Mouse (Mus musculus) cerebellum, postnatal 4 days (tissue): ENCODE data around the gene Trub1.

Experiments
- DNase-seq, 2 experiments: peaks; one replicate each; pipeline ENCODE4 v3.0.0; 2022; ENCODE audit warnings: low spot score in 2 of 2, mixed read lengths in 1 of 2

Trub1 gene

GRCm38 (mm10) chr19:57452492-57453217 is at the start of gene Trub1:
Trub1 (plus strand) TSS chr19:57452912.
- peak; percentile 62 to 74 for DNase-seq

DNA sequence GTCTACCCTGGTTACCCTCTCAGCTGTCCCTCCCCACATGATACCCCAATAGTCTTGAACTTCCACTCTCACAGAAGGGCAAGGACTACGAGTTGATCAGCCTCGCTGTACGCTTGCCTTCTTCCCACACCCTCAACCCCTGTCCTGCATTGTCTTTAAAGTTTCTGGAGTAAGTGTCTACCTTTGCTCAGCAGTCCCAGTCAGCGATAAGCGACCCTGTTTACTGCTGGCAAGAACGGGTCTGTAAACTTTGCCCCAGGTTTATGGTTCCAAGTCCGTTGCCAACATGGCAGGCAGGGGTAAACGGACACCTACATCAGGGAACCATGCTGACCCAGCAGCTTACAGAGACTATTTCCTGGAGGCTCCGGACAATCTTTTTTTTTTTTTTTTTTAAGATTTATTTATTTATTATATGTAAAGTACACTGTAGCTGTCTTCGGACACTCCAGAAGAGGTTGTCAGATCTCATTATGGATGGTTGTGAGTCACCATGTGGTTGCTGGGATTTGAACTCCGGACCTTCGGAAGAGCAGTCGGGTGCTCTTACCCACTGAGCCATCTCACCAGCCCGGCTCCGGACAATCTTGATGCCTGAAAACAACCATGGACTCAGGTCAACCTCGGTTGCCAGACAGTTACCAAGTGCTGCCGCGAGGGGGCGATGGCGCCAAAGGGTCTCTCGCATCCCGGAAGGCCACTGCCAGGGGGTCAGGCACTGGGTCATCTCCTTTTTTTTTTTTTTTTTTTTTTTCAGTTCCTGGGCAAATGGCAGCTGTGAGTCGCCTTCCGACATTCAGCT is 48.8 kb upstream of the Trub1 start:
- peak; percentile 80 to 86 for DNase-seq

DNA sequence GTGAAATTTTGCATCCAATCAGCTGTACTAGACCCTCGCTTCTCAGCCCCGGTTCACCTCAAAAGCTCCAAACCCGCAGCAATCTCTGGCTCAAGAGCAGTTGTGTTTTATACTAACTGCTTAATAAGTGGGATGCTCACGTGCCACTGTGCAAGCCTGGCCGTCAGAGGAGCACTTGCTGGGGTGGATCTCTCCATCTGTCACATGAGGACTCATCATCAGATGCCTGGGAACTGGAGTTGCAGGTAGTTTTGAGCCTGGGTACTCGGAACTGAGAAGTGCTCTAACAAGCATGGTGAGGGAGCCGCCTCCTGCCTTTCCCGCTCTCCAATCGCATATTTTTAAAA is 48.2 kb upstream of the Trub1 start:
- no peak for DNase-seq

DNA sequence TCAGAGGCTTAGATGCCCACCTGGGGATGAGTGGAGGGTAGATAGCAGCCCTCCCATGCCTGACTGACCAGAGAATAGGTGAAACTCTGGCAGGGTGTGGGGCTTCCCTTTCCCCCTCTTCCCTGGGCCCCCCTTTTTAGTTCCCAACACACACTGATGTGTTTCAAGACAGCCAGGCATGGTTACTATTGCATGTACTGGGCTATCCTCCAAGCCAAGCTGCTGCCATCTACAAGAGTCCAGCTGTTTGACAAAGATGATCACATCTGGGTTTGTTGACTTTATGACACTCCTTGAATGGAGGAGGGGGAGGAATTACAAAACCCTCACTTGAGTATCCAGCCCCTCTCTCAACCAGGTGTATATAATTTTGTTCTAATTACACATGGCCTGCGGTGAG is 44.8 kb upstream of the Trub1 start:
- DNase-seq: no peak

DNA sequence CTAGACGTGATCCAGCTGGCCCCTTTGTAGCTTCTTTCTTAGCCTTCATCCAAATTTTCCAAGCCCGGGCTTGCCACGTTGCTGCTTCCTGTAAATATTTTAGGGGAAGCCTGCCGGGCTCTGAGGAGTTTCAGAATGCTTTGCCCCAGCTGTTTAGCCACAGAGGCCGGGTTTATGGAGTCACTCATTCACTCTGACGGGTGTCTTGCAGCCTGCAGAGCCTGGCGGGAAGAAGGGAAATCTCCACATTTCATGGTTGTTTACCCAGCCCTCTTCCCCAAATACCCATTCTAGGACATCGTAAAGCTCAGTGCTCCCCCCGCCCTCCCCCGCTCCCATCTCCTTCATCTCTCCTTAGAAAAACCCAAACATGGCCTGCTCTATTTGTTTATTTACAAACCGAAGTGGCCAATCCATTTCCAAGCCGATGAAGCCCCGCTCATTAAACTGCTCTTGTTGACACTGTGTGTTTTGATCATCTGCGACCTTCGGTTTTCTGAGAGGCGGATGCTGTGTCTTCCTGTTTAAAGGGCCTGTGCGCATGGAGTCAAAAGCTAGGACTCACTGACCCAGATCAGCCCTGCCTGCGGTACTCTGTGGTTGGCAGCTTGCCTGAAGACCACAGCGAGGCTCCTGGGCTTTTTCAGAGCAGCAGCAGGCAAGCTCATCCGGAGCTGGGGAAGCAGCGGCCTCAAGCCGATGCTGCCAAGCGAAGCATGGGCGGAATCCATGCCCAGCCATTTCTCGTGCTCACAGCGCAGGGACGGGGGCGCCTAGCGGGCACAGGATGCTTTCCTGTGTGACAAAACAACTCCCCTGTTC is 41.1 kb upstream of the Trub1 start:
- peak; percentile 39 to 81 for DNase-seq

DNA sequence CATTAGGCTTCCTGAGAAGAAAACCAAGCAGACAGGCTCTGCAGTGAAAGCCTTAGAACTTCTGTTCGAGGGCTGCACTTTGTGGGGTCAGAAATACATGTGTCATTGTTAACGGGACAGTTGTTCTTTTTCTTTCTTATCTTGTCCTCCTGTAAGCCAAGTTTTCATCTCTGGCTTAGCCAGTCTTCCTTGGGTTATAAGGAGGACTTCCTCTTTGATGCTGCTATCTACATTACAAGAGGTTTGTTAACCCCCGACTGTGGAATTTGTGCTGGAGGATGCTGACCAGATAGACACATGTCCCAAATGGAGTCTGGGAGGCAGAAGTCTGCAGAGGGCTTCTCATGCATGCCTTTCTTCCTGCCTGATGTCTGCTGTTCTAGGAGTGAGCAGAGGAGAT is 39.5 kb upstream of the Trub1 start:
- no peak for DNase-seq

- DNase-seq: no peak
Observed at GRCm38 (mm10) chr19:57413918-57414317, 38.8 kb upstream of the Trub1 start.

GRCm38 (mm10) chr19:57415031-57415807 is 37.5 kb upstream of the Trub1 start:
- no peak for DNase-seq

DNA sequence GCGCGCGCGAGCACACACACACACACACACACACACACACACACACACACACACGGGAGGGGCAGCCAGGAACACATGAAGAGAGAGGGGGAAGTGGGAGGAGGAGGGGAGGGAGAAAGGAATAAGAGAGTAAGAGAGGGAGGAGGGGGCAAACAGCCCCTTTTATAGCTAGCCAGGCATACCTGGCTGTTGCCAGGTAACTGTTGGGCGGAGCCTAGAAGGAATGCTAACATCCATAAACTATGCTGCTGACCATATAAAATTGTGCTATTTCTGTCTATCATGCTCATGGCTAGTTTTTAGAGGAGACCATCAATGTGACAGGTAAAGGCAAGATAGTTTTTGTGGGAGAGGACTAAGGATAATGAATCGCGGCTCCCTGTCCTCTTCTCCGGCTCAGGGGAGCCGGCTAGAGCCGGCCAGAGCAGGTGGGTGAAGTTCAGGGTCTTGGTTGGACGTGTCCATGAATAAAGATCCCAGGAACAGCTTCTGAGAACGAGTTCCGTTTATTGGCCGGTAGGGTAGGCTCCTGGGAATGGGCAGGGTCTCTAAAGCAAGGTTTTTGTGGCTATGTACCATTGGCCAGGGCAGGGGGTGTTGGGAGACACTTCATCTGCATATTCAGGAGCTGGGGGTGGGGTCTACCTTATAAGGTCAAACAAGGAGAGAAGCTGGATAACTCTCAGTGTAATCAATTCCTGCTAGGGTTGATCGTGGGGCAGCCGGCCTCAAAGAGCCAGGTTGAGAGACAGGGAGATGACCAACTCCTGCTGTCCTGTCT is 34.7 kb upstream of the Trub1 start:
- DNase-seq: no peak

DNA sequence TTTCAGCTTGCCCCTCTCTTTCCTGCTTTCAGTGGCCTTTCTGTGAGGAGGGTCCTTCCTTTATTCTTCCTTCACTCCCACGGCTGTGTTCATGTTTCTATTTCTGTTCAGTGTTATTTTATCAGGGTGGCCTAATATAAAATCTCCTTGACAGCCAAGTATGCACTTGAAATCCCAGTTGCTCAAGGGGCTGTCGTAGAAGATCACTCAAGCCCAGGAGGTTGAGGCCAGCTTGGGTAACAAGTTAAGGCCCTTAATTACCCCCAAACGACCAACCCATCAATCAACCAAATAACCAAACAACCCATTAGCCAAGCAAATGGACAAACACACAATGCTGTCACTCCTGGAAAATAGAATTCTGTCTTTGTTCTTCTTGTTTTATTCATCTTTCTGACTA is 29.3 kb upstream of the Trub1 start:
- DNase-seq: no peak

GRCm38 (mm10) chr19:57425296-57425695 is 27.4 kb upstream of the Trub1 start:
- DNase-seq: no peak

- DNase-seq: no peak
Observed at GRCm38 (mm10) chr19:57426841-57427240, 25.9 kb upstream of the Trub1 start.

- no peak for DNase-seq
Observed at GRCm38 (mm10) chr19:57427756-57428438, 24.8 kb upstream of the Trub1 start.

GRCm38 (mm10) chr19:57428641-57429040 is 24.1 kb upstream of the Trub1 start:
- DNase-seq: no peak

DNA sequence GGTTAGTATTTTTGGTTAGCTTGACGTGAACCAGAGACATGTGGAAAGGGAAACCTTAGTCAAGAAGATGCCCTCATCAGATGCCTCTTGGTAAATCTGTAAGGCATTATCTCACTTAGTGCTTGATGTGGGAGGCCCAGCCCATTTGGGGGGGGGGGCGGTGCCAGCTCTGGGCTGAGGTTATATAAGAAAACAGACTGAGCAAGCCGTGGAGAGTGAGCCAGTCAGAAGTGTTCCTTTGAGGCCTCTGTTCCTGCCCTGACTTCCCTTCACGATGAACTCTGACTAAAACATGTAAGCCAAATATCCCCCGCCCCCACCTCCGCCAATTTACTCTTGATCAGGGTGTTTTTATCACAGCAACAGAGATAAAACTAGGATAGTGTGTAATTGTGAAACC is 22.8 kb upstream of the Trub1 start:
- no peak for DNase-seq

DNA sequence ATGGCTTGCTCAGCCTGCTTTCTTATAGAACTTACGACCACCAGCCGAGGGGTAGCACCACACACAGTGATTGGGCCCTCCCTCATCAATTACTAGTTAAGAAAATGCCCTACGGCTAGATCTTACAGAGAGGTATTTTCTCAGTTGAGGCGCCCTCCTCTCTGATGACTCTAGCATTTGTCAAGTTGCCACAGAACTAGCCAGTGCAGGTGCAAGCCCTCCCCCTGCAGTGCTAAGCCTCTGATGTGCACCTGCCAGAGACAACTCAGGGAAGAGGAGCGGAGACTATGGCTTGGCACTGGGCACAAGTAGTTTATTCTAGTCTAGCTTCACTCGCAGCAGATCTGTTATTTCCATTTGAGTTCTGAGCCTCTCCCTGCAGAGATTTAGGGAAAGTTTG is 21.2 kb upstream of the Trub1 start:
- DNase-seq: no peak

DNA sequence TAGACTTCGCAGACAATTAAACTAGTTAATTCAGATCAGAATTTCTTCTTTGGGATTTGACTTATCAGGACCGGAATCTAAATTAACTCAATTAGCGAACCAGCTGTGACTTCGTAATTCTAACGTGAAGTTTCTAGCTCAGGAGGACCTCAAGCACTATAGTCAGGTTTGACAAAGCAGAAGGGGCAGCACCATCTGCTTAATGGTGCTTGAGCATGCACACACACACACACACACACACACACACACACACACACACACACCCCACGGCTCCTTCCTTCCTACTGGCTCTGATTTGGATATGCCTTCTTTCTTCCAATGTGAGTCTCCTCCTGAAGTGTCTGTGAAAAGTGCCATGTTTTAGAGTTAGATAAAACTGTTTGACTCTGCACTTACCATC is 18.7 kb upstream of the Trub1 start:
- DNase-seq: no peak

- no peak for DNase-seq
Observed at GRCm38 (mm10) chr19:57436586-57437021, 16.1 kb upstream of the Trub1 start.

- DNase-seq: no peak
Observed at GRCm38 (mm10) chr19:57437042-57437441, 15.7 kb upstream of the Trub1 start.

- no peak for DNase-seq
Observed at GRCm38 (mm10) chr19:57439296-57439695, 13.4 kb upstream of the Trub1 start.
